Mouse (Mus musculus): Measurements from ENCODE around the gene Slc35c2.

GRCm38 (mm10) chr2:165314197-165314596 lies 26.5 kb upstream of the Slc35c2 start:
- TF ChIP-seq CTCF (conservative IDR thresholded peaks at IDR 0.05; ENCODE audit: insufficient read depth, insufficient read length, low read depth, low read length) (no peak), POLR2A (IDR thresholded peaks at IDR 0.05; ENCODE audit: low read depth, low read length) (no peak)
